Mouse (Mus musculus) layer of hippocampus, postnatal 10 days (tissue): ENCODE measurements around the gene Stk40. TPM values are rescaled to one million over a fixed set of nuclear protein-coding genes. Genes with fewer than 3 reads are reported as not detected.

ENCODE experiments used
- total RNA-seq, 2 experiments: library from RNA; stranded (reverse); gene quantifications; 2 replicates each; pipeline ENCODE4 v1.2.3; 2021

The Stk40 gene
- total RNA-seq, 2 experiments from 2014 or later: 19.7 to 20.7 TPM

Other genes starting within 250 kb of the Stk40 start
- gene Csf3r, start 79.4 kb upstream of the Stk40 start, total RNA-seq: 1 to 10 TPM; 2.8 to 3.0 TPM
- gene Mrps15, start 57.0 kb upstream of the Stk40 start, total RNA-seq: 10 to 100 TPM; 53.6 to 55.7 TPM
- gene Oscp1, start 45.4 kb upstream of the Stk40 start, total RNA-seq: 10 to 100 TPM; 43.2 to 53.0 TPM
- gene Lsm10, start 7.3 kb upstream of the Stk40 start, total RNA-seq: 10 to 100 TPM; 15.6 TPM
- 10 to 100 TPM in 1 of 2 experiments, 1 to 10 TPM in 1; 6.7 to 10.4 TPM for gene Eva1b, start 43.8 kb downstream of the Stk40 start, total RNA-seq
- gene Sh3d21, start 59.5 kb downstream of the Stk40 start, total RNA-seq: 1 to 10 TPM; 1.0 to 1.1 TPM
- gene Thrap3, start 98.8 kb downstream of the Stk40 start, total RNA-seq: 100 to 1,000 TPM; 141 to 144 TPM
- 100 to 1,000 TPM; 204 to 206 TPM for gene Map7d1, start 152.4 kb downstream of the Stk40 start, total RNA-seq
- gene Trappc3, start 158.4 kb downstream of the Stk40 start, total RNA-seq: 10 to 100 TPM; 94.9 to 95.2 TPM
- gene Col8a2, start 182.8 kb downstream of the Stk40 start, total RNA-seq: 1 to 10 TPM; 1.6 to 3.6 TPM
- 10 to 100 TPM; 28.3 to 28.4 TPM for gene Adprhl2, start 217.7 kb downstream of the Stk40 start, total RNA-seq
- 1 to 10 TPM; 2.0 to 3.0 TPM for gene Tekt2, start 221.7 kb downstream of the Stk40 start, total RNA-seq